Comparison of ENCODE assay signal across 15 mouse cellular contexts in the genomic region with DNA sequence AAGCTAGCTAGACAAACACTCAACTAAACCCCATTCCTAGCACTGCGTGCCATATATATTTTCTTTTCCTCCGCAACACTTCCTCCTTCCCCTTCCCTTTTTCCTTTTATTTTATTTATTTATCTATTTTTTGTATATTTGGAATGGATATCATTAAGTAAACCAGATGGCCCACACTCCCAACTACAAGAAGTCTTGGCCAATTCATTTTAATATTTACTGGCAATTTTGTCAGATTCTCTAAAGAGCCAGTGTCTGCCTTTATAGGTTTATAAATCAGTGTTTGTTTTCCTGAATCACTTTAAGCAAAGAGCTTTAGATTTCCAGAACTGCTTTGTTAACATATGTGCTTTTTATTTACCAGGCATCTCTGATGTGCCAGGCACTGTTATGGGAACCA.
"Had no signal": no experiment of that assay in that cellular context is flagged by ENCODE, and none has a peak within 500 bp of the region (broad histone marks: within the 10 kb centered on the region; RNA-seq: fewer than 3 reads in every experiment).

No protein-coding gene starts in this region.

- H3K4me1 ChIP-seq: limb, embryonic 12.5 days; liver, embryonic 13.5 days; neural tube, embryonic 15.5 days had no signal

- H3K9me3 ChIP-seq: limb, embryonic 12.5 days; liver, embryonic 13.5 days; neural tube, embryonic 15.5 days had no signal

- H3K4me3 ChIP-seq: layer of hippocampus, adult 2 months; limb, embryonic 12.5 days; liver, embryonic 13.5 days; myocyte; neural tube, embryonic 15.5 days had no signal

- H3K9ac ChIP-seq: limb, embryonic 12.5 days; liver, embryonic 13.5 days; liver, postnatal 0 days; neural tube, embryonic 15.5 days had no signal

- H3K36me3 ChIP-seq: limb, embryonic 12.5 days; liver, embryonic 13.5 days; neural tube, embryonic 15.5 days had no signal

- H3K4me2 ChIP-seq: limb, embryonic 12.5 days; liver, embryonic 13.5 days; neural tube, embryonic 15.5 days had no signal

- DNase-seq: liver; liver, embryonic 13.5 days; liver, postnatal 0 days; lung, postnatal 10 days; midbrain, embryonic 14.5 days; right cerebral cortex, adult 18-20 months; right cerebral cortex, postnatal 25 days; thymus, adult 18-20 months; thymus, postnatal 14 days had no signal

- ATAC-seq: intestine, postnatal 0 days; liver, postnatal 0 days had no signal

- H3K27me3 ChIP-seq: limb, embryonic 12.5 days; liver, embryonic 13.5 days; neural tube, embryonic 15.5 days had no signal

- H3K27ac ChIP-seq: layer of hippocampus, adult 2 months; limb, embryonic 12.5 days; liver, embryonic 13.5 days; macrophage; neural tube, embryonic 15.5 days had no signal
